Mouse (Mus musculus) erythroblast, embryonic 14.5 days (primary cell): ENCODE data around the gene Obox1. TPM values are rescaled to one million over a fixed set of nuclear protein-coding genes. Genes with fewer than 3 reads are reported as not detected.
"Not testable (repeated sequence)": the region's sequence is repeated elsewhere in the genome, so short reads cannot be mapped to it uniquely, and the experiment has no call there.

Source experiments
- H3K27me3 ChIP-seq: 2 replicates; pipeline ENCODE4 v1.6.1; 2012; ENCODE audit warnings: inconsistent platforms; ENCODE audit not compliant: control insufficient read depth
- H3K36me3 ChIP-seq: 2 replicates; pipeline ENCODE4 v1.6.1; 2012; ENCODE audit warnings: mild to moderate bottlenecking, inconsistent platforms; ENCODE audit not compliant: control insufficient read depth
- H3K4me1 ChIP-seq: 2 replicates; pipeline ENCODE4 v1.6.1; 2012; ENCODE audit warnings: inconsistent platforms; ENCODE audit not compliant: control insufficient read depth
- H3K4me3 ChIP-seq: replicated peaks from 2 replicates; pipeline ENCODE3; 2012; ENCODE audit warnings: moderate library complexity, mild to moderate bottlenecking, inconsistent platforms
- H3K9me3 ChIP-seq: 2 replicates; pipeline ENCODE4 v1.6.1; 2012; ENCODE audit warnings: low read length, inconsistent platforms, mixed read lengths; ENCODE audit not compliant: control insufficient read depth
- polyA plus RNA-seq: library from polyadenylated mRNA; stranded (reverse); fragments of >175 nt; gene quantifications from 2 replicates; pipeline ENCODE4 v1.2.3, GENCODE M21; 2012

The Obox1 gene
- not detected in 2 replicates for polyA plus RNA-seq

DNA sequence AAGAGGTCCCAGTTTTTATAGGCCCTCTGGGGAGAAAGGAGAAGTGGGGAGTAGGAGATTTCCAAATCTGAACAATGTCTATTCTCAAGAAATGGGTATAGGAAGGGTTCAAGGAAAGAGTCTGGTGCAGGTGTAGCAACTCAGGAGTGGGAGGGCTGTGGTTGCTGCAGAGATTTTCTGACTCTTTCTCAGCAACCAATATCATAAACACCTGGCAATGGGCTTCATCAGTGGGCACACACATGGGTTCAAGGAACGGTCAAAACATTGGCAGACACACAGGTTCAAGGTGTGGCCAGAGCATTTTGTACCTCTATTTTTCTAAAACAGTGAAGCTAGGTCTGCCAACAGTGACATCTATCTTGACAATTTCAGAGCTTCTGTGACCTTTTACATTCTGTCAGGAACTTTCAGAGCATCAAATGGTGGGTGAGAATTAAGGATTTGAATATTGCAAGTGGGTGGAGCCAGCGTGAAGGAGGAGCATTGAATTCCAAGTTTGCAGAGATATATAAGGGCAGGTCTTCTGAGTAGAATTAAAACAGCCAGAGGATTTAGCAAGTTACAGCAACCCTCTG is at the start of gene Obox1, which contains the start of gene Obox2:
Gene Obox1 (plus strand): TSS at position 528 of the 578 bp plus-strand sequence.
Gene Obox2 (plus strand): TSS at position 301 of the 578 bp plus-strand sequence.
- H3K9me3 ChIP-seq, H3K4me3 ChIP-seq, H3K4me1 ChIP-seq, H3K27me3 ChIP-seq, H3K36me3 ChIP-seq: not testable (repeated sequence)

DNA sequence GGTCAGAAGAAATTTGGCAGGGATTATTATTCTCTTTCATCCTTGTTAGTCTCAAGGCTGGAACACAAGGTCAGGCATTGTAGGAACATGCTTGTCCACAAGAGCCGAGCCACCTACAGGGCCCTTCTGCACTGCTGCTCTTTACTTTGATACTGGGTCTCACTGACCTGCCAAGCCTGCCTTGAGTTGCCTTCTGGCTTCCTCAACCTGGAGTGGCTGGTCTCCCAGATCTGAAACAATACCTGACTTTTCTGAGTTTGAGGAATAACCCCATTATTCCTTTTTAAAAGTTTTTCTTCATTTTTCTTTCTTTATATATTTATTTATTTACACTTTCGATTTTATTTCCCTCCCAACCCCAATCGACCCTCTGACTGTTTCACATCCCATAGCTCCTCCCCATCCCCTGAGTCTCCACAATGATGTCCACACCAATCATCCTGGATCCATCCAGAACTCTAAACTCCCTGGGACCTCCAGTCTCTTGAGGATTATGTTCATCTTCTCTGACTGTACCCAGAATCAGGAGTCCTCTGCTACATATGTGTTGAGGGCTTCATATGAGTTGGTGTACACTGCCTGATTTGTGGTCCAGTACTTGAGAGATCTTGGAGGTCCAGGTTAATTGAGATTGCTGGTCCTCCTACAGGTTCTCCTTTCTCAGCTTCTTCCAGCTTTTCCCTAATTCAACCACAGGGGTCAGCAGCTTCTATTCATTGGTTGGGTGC is 10.6 kb downstream of the Obox1 start:
- H3K27me3 ChIP-seq, H3K9me3 ChIP-seq, H3K4me3 ChIP-seq, H3K4me1 ChIP-seq, H3K36me3 ChIP-seq: not testable (repeated sequence)

DNA sequence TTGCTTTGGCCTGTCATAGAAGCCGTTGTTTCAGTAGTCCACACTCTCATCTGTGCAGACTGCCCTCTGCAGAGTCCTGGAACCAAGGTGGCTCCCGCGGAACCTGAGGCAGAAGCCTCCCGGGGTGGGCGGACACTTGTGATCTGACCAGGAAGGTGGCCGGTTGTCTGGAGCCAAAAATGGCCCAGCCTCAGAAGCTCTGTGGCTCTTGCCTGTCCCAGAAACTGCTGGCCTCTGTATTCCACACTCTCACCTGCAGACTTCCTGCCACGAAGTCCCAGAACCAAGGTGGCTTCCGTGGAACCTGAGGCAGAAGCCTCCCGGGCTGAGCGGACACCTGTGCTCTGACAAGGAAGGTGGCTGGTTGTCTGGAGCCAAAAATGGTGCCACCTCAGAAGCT is 18.1 kb downstream of the Obox1 start:
- not testable (repeated sequence) for H3K36me3 ChIP-seq, H3K9me3 ChIP-seq, H3K27me3 ChIP-seq, H3K4me1 ChIP-seq, H3K4me3 ChIP-seq

DNA sequence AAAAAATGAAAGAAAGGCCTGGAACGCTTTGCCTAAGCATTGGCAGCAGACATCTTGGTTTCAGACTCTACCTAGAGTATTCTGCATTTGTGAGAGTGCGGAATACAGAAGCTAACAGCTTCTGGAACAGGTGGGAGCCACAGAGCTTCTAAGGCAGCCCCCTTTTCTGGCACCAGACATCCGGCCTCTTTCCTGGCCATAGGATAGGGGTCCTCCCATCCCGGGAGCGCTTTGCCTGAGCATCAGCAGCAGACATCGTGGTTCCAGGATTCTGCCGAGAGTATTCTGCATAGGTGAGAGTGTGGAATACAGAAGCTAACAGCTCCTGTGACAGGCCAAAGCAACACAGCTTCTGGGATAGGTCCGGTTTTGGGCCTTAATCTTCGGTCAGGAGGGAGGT is 29.3 kb downstream of the Obox1 start:
- not testable (repeated sequence) for H3K9me3 ChIP-seq, H3K36me3 ChIP-seq, H3K4me1 ChIP-seq, H3K27me3 ChIP-seq, H3K4me3 ChIP-seq

DNA sequence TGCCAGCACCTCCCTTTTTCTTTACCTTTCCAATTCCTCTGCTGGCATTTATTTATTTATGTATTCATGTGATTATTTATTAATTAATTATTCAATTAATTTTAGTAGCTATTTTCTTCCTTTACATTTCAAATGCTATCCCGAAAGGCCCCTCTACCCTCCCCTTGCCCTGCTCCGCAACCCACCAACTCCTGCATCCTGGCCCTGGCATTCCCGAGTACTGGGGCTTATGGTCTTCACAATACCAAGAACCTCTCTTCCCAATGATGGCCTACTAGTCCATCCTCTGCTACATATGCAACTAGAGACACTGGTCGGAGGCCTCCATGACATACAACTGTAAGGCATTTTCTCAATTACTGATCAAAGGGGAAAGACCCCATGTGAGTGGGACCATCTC is 36.8 kb downstream of the Obox1 start:
- H3K36me3 ChIP-seq, H3K4me1 ChIP-seq, H3K4me3 ChIP-seq, H3K27me3 ChIP-seq, H3K9me3 ChIP-seq: not testable (repeated sequence)

DNA sequence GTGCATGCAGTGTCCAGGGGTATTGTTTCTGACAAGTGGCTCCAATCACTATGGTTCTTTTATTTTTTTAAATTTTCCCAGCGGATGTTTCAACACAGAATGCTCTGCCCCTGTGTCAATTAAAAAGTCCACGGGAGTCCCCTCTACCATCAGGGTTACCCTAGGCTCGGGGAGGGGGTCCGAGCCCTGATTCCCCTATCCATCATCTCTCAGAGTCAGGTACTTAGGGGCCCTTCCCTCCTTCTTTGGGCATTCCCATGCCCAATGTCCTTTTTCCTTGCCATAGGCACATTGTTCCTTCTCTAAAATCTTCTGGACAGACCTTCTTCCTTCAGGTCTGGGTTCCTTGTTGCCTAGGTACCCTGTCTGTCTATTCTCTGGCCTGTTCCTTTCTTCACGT is 120.7 kb downstream of the Obox1 start:
- not testable (repeated sequence) for H3K4me1 ChIP-seq

More for the DNA sequence above, 120.7 kb downstream of the Obox1 start:
- not testable (repeated sequence) for H3K27me3 ChIP-seq, H3K9me3 ChIP-seq, H3K36me3 ChIP-seq, H3K4me3 ChIP-seq

Other genes starting within 250 kb of the Obox1 start
- gene Obox2, start 227 bp upstream of the Obox1 start, polyA plus RNA-seq = not detected in 2 replicates